Mouse (Mus musculus): ENCODE data around the gene Ldlrap1.
"Not testable (repeated sequence)": the region's sequence is repeated elsewhere in the genome, so short reads cannot be mapped to it uniquely, and the experiment has no call there.

Ldlrap1 gene

DNA sequence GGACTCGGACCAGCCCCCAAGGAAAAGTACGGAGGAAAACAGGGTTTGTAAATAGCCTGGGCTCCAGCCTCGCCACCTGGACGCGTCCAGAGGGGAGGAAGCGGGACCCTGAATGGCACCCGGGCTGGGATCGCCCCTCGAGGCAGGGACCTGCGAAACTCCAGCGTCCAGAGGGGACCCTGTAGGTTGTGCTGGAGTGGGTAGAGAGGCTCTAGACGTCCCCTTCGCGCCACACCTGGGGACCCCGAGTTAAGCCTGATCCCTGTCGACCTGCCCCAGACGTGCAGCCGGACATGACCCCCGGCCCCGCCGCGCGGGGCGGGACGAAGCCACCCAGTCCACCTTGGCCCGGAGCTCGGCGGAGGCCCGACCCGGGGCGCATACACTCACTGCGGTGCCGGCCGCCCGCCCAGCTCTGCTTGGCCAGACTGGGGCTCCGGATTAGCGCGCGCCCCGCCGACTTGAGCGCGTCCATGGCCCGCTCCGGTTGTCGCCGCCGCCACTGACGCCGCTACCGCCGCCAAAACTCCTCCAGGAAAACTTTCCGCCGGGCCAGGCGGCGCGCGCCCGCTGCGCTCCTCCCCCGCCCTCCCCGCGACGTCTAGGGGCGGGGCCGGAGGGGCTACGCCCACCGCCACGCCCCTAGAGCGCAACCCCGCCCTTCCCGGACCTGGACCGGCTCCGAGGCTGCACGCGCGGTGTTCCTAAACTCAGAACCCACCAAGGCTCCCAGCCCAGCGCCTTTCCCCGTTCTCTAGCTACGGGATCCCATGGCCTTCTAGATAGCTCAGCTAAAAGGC is at the start of gene Ldlrap1:
Gene Ldlrap1 (minus strand): TSS at position 599 of the 800 bp plus-strand sequence.
- DNase-seq (ENCODE audit: low spot score in 2 of 2), result peak; percentile 49 to 50

GRCm38 (mm10) chr4:134814229-134814571 is 46.4 kb upstream of the Ldlrap1 start:
- DNase-seq (ENCODE audit: low spot score in 2 of 2), result no peak

- peak in 1 of 2 experiments; percentile 25 for DNase-seq (ENCODE audit: low spot score in 2 of 2)
These were observed 45.8 kb upstream of the Ldlrap1 start for GRCm38 (mm10) chr4:134813406-134814228.

GRCm38 (mm10) chr4:134804765-134805164 is 36.9 kb upstream of the Ldlrap1 start:
- peak; percentile 35 to 47 for DNase-seq (ENCODE audit: low spot score in 2 of 2)

DNA sequence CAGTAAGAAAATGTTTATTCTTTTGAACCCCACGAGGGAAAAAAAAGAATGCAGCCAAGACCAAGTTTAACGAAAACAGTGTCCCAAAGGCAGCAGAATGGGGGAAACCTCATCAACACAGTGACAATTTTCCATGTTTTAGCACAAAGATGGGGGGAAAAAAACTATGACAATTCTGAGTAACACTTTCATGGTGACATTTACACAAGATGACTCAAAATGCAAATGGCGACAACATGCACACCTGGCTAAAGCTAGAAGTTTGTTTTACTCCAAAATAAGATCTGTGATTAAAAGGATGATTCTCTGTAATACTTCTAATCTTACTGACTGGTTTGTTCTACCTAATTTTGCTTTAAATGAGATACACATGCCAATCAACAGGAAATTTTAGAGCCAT is 34.9 kb upstream of the Ldlrap1 start:
- DNase-seq (ENCODE audit: low spot score in 2 of 2), result no peak

DNA sequence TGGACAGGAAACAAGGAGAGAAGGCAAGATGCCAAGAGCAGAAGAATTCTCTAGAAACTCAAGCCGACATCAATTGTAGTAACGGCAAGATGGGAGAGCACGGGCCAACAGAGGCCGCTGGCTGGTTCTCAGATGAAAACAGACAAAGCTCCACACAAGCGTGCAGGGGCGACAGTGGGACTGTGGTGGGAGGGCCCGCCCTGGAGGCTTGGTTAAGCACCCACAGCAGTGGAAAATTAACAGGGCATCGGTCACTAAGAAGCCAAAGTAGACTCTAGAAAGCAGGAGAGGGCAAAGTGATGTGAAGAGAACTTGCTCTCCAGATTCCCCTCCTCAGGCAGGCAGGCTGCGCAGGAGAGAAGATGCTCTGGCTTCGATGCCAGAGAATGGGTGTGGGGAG is 34.3 kb upstream of the Ldlrap1 start:
- DNase-seq (ENCODE audit: low spot score in 2 of 2), result no peak

GRCm38 (mm10) chr4:134800693-134801092 is 32.9 kb upstream of the Ldlrap1 start:
- DNase-seq (ENCODE audit: low spot score in 2 of 2), result no peak

DNA sequence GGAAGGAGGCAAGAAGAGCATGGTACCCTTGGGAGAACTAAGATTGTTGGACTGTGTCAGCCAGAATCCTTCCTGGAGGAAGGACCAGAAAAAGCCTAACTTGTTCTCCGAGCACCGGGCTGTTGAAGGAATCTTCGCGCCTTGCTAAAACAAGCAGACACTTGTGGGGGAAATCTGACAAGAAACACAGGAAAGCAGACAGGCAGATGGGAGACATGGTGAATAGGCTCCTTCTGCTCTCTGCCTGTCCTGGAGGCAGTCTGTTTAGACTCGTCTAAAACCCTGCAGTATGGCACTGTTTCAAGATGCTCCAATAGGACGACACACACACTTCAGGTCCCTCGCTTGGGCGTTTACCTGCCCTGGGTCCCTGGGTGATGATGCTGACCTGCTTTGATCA is 32.3 kb upstream of the Ldlrap1 start:
- DNase-seq (ENCODE audit: low spot score in 2 of 2), result peak; percentile 25 to 44

DNA sequence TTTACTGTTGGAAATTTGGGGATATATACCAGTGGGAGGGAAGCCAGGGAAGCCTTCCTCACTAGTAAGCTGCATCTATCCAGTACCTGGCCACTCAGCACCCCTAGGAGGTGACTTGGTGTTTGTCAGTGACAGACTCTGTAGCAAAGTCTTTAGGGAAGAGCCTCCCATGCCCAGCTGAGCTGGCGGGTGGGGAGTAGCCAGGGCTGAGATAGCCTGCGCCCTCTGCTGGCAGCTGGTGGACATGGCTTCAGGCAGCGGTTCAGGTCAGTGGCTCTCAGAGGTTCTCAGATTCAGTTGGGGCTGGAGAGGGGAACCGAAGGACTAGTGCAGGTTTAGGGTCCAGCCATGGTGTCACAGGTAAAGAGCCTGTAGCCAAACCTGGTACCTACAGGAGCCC is 31.4 kb upstream of the Ldlrap1 start:
- peak; percentile 56 to 66 for DNase-seq (ENCODE audit: low spot score in 2 of 2)

- no peak for DNase-seq (ENCODE audit: low spot score in 2 of 2)
These were observed 31.0 kb upstream of the Ldlrap1 start for GRCm38 (mm10) chr4:134798861-134799260.

DNA sequence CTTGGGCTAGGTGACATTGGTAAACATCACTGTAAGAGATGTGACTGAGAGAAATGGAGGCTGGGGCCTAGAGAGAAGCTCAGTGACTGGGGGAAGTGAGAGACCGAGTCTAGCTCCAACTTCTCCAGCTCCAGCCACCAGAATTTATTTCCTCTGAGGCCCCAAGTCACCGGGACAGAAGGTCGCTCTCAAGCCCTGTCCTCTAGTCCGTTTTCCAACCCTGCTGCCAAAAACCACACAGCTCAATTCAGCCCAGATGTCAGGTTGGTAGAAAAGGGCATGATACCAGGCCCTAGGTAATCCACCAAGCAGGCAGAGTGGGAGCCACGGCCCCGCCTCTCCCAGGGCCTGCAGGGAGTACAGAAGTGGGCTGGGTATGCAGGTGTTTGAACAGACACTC is 29.8 kb upstream of the Ldlrap1 start:
- no peak for DNase-seq (ENCODE audit: low spot score in 2 of 2)

DNA sequence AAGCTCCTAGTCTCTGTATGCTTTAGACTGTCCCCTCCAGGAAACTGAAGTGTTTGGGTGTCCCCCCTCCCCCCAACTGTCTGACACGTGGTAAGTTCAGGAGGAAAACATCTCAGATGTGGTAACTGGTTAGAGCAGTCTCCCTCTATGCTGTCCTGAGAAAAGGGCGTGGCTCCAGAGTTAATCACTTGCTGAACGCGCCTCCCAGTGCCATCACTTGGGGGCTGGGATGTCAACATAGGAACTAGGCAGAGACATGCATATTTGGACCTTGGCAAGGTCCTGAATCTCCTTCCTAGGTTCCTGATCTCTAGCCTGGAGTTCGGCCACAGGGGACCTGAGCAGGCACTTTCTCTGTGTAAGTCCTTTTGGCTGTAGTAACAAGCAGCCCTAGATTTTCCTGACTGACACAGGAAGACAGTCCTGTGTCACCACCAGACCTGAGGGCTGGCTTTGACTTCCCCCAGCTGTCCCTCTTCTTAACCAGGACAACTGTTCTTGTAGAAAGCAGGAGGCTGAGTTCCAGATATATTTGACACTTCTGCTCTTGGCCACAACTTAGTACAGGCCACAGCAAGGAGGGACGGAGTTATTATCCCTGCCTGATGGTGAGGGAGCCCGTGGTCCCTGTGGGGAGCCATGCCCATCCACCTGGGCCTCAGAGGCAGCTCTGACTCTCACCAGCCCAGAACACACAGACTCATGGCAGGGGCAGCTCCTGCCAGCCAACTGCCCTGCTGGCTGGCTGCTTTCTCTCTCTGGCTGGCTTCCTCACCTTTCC is 28.9 kb upstream of the Ldlrap1 start:
- no peak for DNase-seq (ENCODE audit: low spot score in 2 of 2)

GRCm38 (mm10) chr4:134795819-134796485 is 28.1 kb upstream of the Ldlrap1 start:
- DNase-seq (ENCODE audit: low spot score in 2 of 2), result no peak

DNA sequence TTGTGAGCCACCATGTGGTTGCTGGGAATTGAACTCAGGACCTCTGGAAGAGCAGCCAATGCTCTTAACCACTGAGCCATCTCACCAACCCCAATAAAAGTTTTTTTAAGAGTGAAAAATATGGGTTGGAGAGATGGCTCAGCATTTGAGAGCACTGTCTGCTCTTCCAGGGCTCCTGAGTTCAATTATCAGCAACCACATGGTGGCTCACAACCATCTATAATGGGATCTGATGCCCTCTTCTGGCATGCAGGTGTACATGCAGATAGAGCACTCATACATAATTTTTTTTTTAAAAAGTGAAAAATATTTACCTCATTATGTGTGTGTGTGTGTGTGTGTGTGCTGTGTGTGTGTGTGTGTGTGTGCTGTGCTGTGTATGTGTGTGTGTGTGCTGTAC is 27.1 kb upstream of the Ldlrap1 start:
- not testable (repeated sequence) for DNase-seq (ENCODE audit: low spot score in 2 of 2)

DNA sequence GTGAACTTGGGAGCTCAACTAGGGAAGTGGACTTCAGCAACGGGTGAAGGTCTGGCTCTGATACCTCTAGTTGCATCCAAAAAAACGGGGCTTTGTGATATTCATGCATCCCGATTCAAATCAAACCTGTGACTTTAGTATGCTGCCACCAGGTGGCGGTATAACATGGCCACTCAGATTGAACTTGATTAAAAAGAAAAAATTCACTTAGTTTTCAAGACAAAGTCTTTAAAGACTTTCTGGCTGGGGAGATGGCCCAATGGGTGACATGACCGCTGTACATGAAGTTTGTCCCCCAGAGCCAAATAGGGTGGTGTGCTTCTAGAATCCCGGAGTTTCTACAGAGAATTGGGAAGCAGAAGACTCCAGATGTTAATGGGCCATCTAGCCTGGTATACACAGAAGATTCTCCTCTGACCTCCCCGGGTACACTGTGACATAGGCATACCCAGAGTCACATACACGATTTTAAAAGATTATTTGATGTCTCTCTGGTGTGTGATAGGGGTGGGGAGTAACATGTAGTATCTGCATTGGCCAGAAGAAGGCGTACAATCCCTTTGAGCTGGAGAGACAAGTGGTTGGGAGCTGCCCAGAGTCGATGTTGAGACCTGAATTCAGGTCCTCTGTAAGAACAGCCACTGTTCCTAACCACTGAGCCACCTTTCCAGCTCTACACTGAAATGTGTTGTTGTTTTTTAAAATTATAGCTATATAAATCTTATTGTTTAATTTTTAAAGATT is 25.6 kb upstream of the Ldlrap1 start:
- peak; percentile 52 to 67 for DNase-seq (ENCODE audit: low spot score in 2 of 2)

DNA sequence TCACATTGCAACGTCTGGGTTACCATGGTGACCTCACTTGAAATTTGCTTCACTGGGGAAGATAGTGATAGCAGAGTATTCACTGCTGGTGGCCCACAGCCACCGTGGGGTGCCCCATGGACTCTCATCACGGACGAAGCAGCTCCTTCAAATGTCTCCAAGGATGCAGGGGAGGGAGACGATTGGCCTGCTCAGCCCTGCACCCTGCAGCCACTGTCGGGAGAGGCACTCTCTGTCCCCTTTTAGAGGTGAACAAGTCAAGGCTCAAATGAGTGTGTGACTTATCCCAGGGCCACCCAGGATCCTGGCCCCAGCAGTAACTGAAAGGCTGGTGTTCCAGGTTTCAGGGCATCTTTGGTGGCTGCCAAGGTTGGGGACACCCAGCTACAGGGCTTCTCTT is 23.9 kb upstream of the Ldlrap1 start:
- DNase-seq (ENCODE audit: low spot score in 2 of 2), result no peak

DNA sequence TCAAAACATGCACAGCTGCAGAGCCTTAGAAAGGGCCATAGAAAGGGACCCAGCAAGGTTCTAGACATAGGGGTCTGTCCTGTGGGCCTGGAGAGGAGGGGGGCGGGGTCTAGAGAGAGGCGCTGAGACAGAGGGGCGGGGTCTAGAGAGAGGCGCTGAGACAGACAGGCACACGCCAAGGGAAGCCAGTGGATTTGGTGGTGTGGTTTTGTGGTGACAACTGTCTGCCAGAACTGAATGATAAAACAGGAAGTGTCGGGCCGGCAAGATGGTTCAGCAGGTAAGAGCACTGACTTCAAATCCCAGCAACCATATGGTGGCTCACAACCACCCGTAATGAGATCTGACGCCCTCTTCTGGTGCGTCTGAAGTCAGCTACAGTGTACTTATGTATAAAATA is 19.1 kb upstream of the Ldlrap1 start:
- no peak for DNase-seq (ENCODE audit: low spot score in 2 of 2)

DNA sequence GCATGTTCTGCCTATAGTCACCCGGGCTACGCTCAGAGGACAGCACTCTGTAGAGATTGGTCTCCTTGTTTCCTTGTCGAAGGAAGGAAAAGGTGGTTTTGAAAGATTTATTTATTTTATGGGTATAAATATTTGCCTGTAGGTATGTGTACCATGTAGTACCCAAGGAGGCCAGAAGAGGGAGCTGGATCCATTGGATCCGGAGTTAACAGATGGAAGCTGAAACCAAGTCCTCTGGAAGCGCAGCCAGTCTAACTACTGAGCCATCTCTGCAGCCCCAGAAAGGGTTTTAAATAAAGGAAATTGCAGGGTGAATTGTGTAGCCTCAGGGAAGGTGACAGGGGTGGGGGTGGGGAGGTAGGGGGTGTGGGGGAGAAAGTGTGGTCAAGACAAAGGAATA is 16.9 kb upstream of the Ldlrap1 start:
- DNase-seq (ENCODE audit: low spot score in 2 of 2), result no peak

- no peak for DNase-seq (ENCODE audit: low spot score in 2 of 2)
These were observed 11.5 kb upstream of the Ldlrap1 start for GRCm38 (mm10) chr4:134779136-134779934.

DNA sequence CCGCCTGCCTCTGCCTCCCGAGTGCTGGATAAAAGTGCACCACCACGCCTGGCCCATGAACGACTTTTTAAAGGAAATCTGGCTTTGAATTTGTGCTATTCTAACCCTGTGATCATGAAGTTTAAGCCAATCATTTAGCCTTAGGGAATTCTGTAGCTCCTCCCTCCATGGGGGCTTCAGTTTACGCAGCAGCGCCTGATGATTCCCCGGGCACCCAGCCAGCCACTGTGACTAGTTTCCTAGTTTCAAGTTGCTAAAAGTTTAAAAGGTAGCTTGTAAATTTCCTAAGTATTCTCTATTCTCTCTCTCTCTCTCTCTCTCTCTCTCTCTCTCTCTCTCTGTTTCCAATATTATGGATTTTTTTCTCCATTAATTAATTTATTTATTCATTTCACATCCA is 8.4 kb upstream of the Ldlrap1 start:
- DNase-seq (ENCODE audit: low spot score in 2 of 2), result no peak

Measured in right cerebral cortex, adult 2 months (tissue).